Mouse (Mus musculus) megakaryocyte progenitor cell, adult 5-6 weeks (primary cell): ENCODE measurements at regions not wholly inside any gene's neighbourhood (a gene's known extent, or its start where the extent isn't known, plus 50 kb on each side); places are given as distances from the start of the nearest gene placed in this dataset.
"Not testable (repeated sequence)": the region's sequence is repeated elsewhere in the genome, so short reads cannot be mapped to it uniquely, and the experiment has no call there.

ENCODE experiments used
- ATAC-seq: replicated peaks from 2 replicates; pipeline ENCODE4 v1.8.0; 2016; ENCODE audit warnings: mild to moderate bottlenecking, moderate TSS enrichment, inconsistent platforms; ENCODE audit not compliant: poor library complexity

GRCm38 (mm10) chr14:17058438-17058837 is 239.5 kb upstream of the Rarb start:
- ATAC-seq, result no peak

DNA sequence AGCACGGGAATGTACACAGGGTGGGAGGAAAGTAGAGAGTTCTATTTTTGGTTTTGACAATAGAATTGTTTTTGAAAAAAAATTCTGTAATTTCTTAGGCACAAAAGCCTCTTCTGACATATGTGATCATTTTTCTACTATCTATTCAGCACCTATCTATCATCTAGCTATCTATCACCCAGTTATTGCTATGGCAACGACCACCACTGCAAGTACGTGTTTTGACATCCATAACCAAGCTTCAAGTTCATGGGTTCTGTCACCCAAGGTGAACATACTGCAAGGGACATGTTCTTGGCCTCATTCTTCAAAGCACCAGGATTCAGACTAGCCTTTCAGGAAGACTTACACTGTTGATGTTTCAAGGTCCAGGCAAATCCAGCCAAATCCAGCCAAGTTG is 238.4 kb upstream of the Rarb start:
- no peak for ATAC-seq

DNA sequence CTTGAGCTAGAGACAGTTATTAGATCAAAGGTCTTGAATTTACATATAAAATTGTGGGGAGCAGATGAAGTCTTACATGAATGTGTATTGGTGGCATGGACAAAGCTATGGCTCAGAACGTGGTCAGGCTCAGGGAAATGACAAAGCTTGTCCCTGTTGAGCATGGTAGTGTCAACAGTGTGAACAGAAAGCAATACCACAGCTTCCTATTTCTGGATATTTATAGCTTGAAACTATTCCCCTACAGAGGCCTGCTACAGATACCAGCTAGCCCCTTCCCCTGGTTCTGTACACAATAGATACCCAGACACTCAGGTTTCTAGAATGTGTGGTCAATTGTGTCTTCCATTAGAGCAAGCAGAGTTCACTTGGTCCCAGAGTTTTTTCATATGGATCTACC is 236.8 kb upstream of the Rarb start:
- ATAC-seq, result peak; percentile 96

GRCm38 (mm10) chr14:17054381-17054780 is 235.4 kb upstream of the Rarb start:
- ATAC-seq, result no peak

DNA sequence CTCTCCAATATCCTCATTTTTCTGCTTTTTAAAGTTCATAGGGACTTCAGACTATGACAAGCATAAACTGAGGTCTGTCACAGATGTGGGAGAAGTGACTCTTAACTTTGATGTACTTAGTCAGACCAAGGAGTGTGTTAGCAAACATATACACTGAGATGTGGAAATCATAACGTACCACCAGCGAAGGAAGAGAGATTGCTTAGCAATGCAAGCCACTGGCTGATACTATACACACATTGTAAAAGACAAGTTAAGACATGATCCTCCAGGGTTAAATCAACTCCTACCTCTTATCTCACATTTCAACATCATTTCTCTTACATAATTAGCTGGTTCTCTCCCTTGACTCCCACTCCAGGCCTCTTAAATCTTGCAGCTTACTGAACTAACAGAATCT is 227.9 kb upstream of the Rarb start:
- ATAC-seq, result peak; percentile 71; the same call in 1 of the 2 replicates

- no peak for ATAC-seq
These were observed 226.6 kb upstream of the Rarb start for GRCm38 (mm10) chr14:17045426-17046132.

DNA sequence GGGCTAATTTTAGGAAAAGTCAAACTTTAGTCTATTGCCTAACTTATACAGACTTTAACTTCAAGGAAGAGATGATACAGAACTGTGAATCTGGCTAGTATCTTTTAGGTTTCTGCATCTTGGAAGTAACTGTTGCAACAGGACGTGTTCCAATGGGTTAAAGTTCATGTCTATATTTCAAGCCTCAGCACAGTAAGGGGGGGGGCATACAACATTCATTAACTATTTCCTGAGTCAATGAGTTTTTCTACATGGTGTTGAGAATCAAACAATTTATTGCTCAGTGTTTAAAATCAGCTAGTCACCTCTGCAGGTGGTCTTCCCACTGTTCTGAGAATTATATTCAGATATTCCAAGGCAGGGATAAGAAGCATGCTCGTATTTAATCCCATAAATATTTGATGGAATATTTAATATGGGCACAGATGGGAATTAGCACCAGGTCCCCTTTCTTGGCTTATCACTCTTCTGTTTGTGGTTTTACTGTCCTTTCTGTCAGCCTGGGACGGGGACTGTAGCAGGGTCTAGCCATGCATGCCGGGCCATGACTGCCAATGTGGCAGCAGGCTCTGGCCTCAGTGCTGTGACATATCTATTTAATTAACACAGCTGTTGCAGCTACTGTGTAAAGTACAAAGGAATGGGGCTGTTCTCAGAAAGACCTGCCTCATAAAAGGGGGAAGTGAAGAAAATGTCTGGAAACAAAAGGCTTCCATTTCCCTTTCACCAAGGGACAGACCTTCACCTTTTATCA is 201.8 kb upstream of the Rarb start:
- peak; percentile 37; the same call in 1 of the 2 replicates for ATAC-seq

GRCm38 (mm10) chr14:17012931-17013330 is 194.0 kb upstream of the Rarb start:
- no peak for ATAC-seq

- 0 out of 2 replicates have a peak, but pooled peaks have one; percentile 26 for ATAC-seq
These were observed 193.2 kb upstream of the Rarb start for GRCm38 (mm10) chr14:17012200-17012599.

GRCm38 (mm10) chr14:17005194-17006018 is 186.4 kb upstream of the Rarb start:
- no peak for ATAC-seq

DNA sequence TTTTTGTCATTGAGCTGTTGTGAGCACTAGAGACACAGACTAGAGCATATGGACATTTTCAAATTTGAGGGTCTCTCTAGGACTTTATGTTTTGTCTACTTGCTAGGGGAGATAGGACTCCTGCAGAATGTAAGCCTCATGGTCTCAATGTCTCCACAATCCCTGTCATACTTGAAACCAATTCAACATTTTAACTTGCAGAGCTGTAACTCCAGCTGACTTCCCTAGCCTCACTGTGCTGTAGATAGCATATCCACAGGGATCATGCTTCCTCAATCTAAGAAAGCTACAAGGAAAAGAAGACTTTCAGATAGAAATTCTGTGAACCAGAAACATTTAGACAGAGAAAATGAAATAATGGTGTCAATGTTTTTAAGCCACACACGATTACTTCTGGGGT is 185.8 kb upstream of the Rarb start:
- no peak for ATAC-seq

- no peak for ATAC-seq
These were observed 177.8 kb upstream of the Rarb start for GRCm38 (mm10) chr14:16996716-16997115.

DNA sequence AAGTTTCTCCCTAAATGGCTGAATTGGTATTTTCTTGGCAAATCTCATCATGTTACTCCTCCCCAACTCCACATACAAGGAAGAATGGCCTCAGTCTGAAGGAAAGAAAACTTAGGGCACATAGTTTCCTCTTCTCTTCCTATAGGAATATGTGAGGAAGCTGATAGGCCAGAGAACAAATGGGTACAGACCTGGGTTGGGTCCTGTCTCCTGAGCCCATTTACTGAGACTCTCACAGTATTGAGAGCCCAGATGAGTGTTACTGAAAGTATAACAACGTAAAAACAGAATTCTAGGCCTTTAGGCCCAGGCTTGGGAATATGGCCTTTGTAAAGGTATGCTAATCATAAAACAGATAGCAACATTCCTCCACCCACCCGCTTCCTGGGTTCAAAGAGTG is 152.0 kb upstream of the Rarb start:
- ATAC-seq, result not testable (repeated sequence)

DNA sequence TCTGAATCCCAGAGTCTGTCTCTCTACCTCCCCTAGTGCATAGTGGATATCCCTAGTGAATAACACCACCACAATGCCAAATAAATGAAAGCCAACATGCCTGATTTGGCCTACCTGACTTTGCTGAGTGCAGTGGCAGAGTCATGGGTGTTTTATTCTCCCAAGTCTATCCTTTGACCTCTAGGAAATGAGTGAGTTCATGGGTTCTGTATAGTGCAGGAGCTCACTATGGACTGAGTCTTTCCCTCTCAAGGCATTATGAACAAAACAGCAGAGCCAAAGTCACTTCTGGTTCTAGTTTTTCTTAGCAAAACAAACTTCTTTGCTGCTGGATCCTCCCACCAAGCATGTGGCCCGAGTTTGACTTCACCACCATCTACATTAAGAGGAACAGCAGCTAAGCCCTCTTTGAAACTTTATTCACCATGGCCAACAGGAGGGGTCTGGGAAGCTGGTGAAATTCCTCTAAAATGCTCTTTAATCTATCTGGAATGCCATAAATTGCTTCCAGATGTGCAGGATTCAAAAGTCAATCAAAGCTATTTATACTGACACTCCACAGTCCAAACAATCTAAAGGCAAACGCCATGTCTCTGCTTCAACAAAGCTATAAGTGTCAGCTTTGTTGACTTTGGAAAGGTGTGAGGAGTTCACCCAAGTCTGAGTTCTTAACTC is 145.9 kb upstream of the Rarb start:
- ATAC-seq, result no peak

DNA sequence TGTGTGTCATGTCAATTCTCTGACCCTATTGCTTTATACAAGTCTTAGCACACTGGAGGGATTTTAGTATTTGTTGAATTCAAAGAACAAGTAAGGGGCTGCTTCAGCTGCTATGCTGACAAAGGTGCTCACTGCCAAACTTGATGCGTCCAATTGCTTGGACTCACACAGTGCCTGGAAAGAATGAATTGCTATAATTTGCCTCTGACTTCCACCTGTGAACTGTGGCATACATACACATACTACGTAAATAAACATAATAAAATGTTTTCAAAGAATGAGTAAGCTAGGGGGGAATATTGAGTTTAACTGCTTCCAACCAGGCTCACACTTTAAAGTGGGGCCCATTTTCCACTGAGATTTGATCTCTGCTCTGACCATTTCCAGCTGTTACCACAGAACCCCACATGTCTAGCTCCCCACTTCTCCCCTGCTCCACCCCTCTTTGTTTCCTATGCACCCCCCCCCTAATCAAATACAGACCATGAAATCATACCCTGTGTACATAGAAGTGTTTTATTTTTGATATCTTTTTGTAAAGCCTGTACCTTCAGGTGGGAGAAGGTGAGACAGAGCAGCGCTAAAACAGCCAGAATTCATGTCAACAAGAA is 143.4 kb upstream of the Rarb start:
- no peak for ATAC-seq

DNA sequence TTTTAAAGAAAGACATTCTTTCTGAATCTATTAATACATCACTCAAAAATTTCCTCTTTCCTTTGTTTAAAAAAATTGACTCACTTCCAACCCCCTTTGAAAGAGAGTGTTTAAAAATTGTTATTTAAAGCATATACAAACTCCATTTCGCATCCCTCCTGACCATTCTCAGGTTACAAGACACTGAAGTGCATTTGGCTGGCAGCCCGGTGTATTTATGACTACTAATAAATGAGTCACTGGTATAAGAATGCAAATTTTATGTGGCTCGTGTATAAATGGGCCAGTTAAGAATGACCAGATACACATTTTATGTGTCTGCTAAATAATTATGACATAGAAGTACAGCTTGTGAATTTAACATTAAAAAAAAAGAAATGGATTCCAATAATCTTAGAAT is 138.8 kb upstream of the Rarb start:
- no peak for ATAC-seq

DNA sequence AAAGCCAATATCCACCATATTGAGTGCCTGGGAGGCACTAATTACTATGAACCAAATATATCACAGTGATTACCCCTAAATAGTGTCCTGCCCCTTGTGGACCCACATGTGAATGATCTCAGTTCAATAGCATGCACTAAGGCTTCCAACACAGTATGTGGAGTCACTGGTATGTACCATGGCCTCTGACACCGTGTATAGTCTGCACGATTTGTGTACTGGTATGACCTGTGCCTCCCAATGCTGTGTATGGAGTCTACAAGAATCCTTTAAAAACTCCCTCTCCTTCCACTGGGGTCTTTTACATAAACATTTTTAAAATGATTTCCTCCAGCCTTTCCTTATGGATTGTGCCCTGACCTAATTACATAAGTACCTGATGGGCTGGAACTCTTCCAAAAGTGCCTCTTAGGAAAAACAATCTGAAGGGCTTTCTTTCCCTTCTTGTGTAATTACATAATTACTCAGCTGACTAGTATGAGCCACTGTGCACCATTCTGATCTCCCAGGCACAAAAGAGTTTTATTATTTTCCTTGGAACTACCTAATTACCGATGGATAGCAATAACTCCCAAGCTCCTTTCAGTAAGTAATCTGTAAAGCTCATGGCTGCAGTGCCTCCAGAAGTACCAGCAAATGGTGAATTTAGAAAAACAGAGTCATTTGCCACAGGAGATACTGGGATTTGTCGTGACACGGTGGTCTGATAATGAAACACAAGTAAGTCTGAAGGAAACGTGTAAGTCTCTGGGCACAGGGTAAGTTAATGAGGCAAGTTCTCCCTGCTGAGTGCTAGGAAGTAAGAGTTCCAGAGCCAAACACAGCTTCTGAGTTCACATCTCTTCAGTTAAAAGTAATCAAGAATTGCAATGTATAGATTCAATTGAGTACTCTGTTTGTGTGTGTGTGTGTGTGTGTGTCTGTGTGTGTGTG is 135.8 kb upstream of the Rarb start:
- ATAC-seq, result no peak

DNA sequence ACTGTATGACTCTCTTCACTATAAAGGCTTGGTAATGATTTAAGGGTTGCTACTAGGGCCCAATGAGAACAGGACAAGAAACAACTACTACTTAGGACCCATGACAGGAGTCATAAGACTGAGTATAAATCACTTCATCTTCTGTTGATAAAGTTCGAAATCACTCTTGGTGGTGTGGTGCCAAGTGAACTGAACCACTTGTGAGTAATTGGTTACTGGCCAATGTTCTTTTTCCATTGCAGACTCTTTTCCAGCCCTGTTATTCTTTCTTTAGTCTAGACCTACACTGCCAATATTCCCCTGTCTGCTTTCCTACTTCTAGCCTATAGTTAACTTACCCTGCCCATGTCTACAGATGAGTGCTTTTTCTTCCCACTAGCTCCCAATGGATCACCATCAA is 129.8 kb upstream of the Rarb start:
- no peak for ATAC-seq

GRCm38 (mm10) chr14:16944441-16944840 is 125.5 kb upstream of the Rarb start:
- ATAC-seq, result no peak

- no peak for ATAC-seq
These were observed 124.6 kb upstream of the Rarb start for GRCm38 (mm10) chr14:16943531-16943930.
